Comparison of ENCODE assay signal across 8 mouse cellular contexts in the genomic region with DNA sequence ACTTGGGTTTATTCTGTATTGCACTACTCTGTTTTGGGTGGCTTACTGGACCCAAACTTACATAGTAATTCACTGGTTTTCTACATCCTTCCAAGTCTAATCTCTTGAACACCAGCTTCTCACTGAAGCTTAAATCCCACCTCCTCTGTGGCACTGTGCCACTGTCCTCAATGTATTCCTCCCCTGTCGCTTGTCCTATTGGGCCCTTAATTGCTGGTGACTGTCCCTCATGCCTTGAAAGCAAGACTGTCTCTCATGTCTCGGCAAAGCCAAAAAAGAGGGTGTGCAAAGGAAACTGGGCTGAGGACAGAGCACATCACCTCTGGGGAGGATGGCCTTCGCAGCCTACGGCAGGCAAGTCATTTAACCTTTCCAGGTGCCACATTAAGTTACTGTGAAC. TPM values are rescaled to one million over a fixed set of nuclear protein-coding genes. Genes with fewer than 3 reads are reported as not detected.
DNase-seq lines count a peak whose midpoint lies in the region; ATAC-seq lines count a peak whose summit lies in the region.

No protein-coding gene starts in this region.

- H3K4me1 ChIP-seq in kidney, embryonic 15.5 days: peaks cover 13% of the 10 kb centered on the region
- 0 out of 2 replicates have a peak, but pooled peaks cover 3% of the 10 kb centered on the region for H3K4me1 ChIP-seq in intestine, embryonic 14.5 days (replicated peaks; ENCODE audit: control insufficient read depth, insufficient read depth, low read length)

- 23% methylated on average over 4 of the region's 4 CpGs for WGBS in kidney, embryonic 15.5 days
- 24% methylated on average over 4 of the region's 4 CpGs for WGBS in intestine, embryonic 14.5 days

- H3K27ac ChIP-seq in kidney, embryonic 15.5 days: no peak overlapping the region
- no peak overlapping the region for H3K27ac ChIP-seq in intestine, embryonic 14.5 days (ENCODE audit: low read depth)

- DNase-seq in kidney, postnatal 10 days: no peak
- peak; percentile 7 for DNase-seq in brain, adult 2 months (ENCODE audit: low read depth, low spot score)
- peak; percentile 58 for DNase-seq in intestine, embryonic 14.5 days (ENCODE audit: low spot score)
- peak; percentile 17 for DNase-seq in naive thymus-derived CD4-positive, alpha-beta T cell, adult 2 months (ENCODE audit: low read depth)
- no peak for DNase-seq in B cell, adult 2 months
- no peak for DNase-seq in ovary, postnatal 10 days (ENCODE audit: low spot score)
- DNase-seq in thymus, postnatal 0 days (ENCODE audit: low spot score): no peak

- peak overlapping the region; percentile 90 for H3K9ac ChIP-seq in kidney, embryonic 15.5 days
- H3K9ac ChIP-seq in intestine, embryonic 14.5 days (ENCODE audit: low read length): peak overlapping the region; percentile 84

- peak overlapping the region; percentile 66 for H3K4me2 ChIP-seq in kidney, embryonic 15.5 days
- H3K4me2 ChIP-seq in intestine, embryonic 14.5 days (ENCODE audit: low read length): peak overlapping the region; percentile 52

- peaks cover 39% of the 10 kb centered on the region for H3K36me3 ChIP-seq in kidney, embryonic 15.5 days
- H3K36me3 ChIP-seq in intestine, embryonic 14.5 days (ENCODE audit: control insufficient read depth, insufficient read depth, low read length): peaks cover 40% of the 10 kb centered on the region

- no peak for ATAC-seq in kidney, embryonic 15.5 days (replicated peaks; ENCODE audit: low FRiP score)
- ATAC-seq in intestine, embryonic 14.5 days (replicated peaks; ENCODE audit: low FRiP score, low TSS enrichment, low read depth): no peak

- peak overlapping the region; percentile 89 for H3K4me3 ChIP-seq in kidney, embryonic 15.5 days (replicated peaks)
- peak overlapping the region; percentile 73 for H3K4me3 ChIP-seq in intestine, embryonic 14.5 days (ENCODE audit: low read depth, low read length)

- H3K27me3 ChIP-seq in kidney, embryonic 15.5 days: no peaks in the 10 kb centered on the region
- H3K27me3 ChIP-seq in intestine, embryonic 14.5 days (replicated peaks; ENCODE audit: control insufficient read depth, insufficient read depth, low read length): no peaks in the 10 kb centered on the region

- no peaks in the 10 kb centered on the region for H3K9me3 ChIP-seq in kidney, embryonic 15.5 days (replicated peaks)
- no peaks in the 10 kb centered on the region for H3K9me3 ChIP-seq in intestine, embryonic 14.5 days (ENCODE audit: control insufficient read depth, low read length)

RNA-seq across cellular contexts. Expression of a gene that starts 1.0 kb away (rescaled TPM):
- polyA plus RNA-seq in kidney, embryonic 15.5 days (2015; fragmentation: Nextera tagmentation; extraction: Ambion mirVana): 53.9 and 55.7 TPM in 2 replicates
- 57.0 and 57.4 TPM in 2 replicates for polyA plus RNA-seq in intestine, embryonic 14.5 days (2014; fragmentation: Nextera tagmentation; extraction: Ambion mirVana)
- 53.2 and 54.2 TPM in 2 replicates for polyA plus RNA-seq in thymus, postnatal 0 days (2015; fragmentation: Nextera tagmentation; extraction: Ambion mirVana)

RNA-seq across cellular contexts. Expression of a gene that starts 23.0 kb away (rescaled TPM):
- polyA plus RNA-seq in kidney, embryonic 15.5 days (2015; fragmentation: Nextera tagmentation; extraction: Ambion mirVana): 20.1 and 20.5 TPM in 2 replicates
- 13.7 and 16.2 TPM in 2 replicates for polyA plus RNA-seq in intestine, embryonic 14.5 days (2014; fragmentation: Nextera tagmentation; extraction: Ambion mirVana)
- polyA plus RNA-seq in thymus, postnatal 0 days (2015; fragmentation: Nextera tagmentation; extraction: Ambion mirVana): 9.8 and 10.1 TPM in 2 replicates

Comparison
In these comparisons a context has a peak if more than half of its experiments do, and no peak if none do; other contexts are left out.
1. DNase-seq: peak in brain, adult 2 months (single experiment), intestine, embryonic 14.5 days (single experiment) and naive thymus-derived CD4-positive, alpha-beta T cell, adult 2 months (single experiment); none in kidney, postnatal 10 days (single experiment), B cell, adult 2 months (0 of 2), ovary, postnatal 10 days (single experiment) and thymus, postnatal 0 days (single experiment).